Mouse (Mus musculus) c-Kit-negative CD71-positive TER-119-positive erythroid progenitor cells, embryonic 14.5 days (primary cell): Measurements from ENCODE around the gene Epha3.

Source experiments
- DNase-seq: peaks from one replicate; pipeline ENCODE4 v3.0.0-alpha.2; 2013; ENCODE audit warnings: low read depth, low spot score

Gene Epha3

DNA sequence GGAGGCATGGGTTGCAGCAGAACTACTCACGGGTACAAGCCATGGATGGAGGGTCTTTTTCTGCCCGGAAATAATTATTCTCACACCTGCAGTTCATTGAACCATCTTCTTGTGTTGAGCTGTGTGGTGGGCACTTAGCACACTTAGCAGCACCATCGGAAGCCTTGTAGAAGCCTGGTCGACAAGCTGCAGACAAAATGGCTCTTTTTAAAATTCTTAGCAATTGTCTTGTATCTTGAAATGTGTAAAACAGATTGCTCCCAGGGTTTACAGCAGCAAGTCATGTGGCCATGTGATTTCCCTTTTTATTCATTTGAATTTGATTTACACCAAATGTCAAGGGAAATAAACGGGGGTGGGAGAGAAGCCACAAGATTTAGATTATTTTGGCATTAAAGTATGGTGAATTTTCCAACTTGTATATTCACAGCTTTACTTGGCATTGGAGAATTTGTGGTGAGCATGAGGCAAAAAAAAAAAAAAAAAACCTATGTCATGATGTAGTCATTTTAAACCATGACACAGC lies 210.5 kb downstream of the Epha3 start:
- no peak for DNase-seq

DNA sequence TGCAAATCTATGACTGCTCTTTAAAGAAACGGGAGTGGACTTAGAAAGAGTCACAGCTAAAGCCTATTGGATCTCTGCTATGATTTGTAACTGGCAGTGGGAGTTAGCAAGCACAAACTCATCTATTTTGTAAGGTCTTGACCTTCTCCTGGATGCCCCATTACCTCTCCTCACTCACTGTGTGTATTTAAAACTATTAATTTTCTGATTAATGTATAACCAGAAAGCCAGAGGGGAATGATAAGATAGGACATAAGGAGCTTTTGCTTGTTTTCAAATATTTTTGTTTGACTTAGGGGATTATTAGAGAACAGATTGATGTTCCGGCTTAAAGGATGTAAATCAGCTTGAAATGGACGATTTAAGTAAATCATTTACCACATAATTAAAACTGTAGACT lies 213.2 kb downstream of the Epha3 start:
- no peak for DNase-seq

- no peak for DNase-seq
These were observed 217.4 kb downstream of the Epha3 start for GRCm38 (mm10) chr16:63646577-63646976.

- DNase-seq, result no peak
These were observed 221.3 kb downstream of the Epha3 start for GRCm38 (mm10) chr16:63642641-63643040.

DNA sequence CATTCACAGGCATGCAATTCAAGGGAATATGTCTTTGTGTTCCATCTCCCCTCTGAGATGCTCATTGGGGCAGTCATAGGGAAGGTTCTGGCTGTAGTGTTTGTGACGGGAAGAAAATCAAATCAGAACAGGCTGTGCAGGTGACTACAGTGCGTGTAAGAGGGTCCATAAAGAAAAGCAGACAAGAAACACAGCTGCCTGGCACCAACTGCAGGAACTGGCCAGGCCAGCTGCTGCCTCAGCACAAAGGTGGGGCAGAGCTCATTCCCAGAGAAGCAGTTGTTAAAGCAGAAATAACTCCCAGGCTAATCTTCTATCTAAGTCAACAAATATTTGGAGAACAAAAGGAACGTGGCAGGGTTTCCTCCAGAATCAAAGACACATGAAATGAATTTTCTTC lies 222.4 kb downstream of the Epha3 start:
- no peak for DNase-seq

DNA sequence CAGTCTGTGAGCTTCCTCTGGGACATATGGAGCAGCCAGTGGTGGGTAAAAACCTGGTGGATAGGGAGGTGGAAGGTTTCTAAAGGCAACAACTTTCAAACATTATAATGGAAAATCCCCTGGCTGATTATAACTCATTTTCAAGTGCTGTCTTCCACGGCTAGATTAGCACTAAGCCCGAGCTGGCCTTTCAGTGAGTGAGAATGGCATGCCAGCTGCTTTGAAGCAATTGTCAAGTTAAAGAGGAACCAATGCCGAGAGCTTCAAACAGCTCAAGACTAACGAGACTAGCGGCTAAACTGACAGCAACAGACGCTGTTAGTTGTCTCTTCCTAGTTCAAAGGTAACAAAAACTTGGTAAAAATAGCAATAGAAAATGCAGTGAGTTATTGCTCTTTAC lies 225.3 kb downstream of the Epha3 start:
- no peak for DNase-seq

DNA sequence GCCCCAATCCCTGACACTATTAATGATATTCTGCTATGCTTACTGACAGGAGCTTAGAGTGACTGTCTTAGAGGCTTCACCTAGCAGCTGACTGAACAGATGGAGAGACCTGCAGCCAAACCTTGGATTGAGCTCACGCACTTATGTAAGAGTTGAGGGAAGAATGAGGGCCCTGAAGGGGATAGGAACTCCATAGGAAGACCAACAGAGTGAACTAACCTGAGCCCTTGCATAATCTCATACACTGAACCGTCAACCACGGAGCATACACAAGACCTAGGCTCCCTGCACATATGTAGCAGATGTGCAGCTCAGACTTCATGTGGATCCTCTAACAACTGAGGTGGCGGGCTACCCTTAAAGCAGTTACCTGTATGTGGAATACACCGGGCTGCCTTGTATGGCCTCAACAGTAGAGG lies 230.2 kb downstream of the Epha3 start:
- DNase-seq, result no peak

- no peak for DNase-seq
These were observed 238.7 kb downstream of the Epha3 start for GRCm38 (mm10) chr16:63625229-63625628.

DNA sequence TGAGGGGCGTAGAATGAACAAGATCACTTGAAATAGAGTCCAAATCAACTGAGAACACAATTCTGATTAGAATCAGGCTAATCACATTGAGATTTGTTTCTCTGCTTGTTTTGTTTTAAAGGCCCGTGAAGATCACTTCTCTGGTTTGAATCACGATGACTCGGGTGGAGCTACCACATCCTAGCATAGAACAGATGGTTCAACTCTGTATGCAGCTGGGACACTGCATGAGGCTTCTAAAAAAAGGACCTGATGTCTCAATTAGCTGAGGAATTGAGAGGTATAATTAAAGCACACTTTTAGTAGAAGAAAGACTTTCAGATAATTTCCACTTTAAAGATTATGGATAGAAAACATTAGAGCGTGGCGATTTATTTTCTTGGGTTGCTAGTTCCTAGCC lies 242.1 kb downstream of the Epha3 start:
- DNase-seq, result no peak

DNA sequence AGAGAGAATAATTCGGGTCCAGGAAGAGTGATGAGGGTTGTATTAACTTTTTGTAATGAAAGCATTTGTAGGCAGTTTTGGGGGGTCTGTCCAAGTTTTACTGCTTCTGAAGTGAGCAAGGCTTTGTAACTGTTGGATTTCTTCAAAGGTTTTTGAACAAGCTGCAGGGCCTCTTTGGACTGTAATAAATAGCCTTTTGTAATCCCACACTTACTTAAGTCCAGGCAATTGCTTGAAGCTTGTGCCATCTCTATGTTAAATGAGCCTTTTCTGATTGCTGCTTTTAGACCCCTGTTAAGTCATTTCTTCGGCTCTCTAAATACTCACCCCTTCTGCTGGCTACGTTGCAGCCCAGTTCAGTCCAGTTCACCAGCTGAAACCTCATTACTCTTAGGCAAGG lies 248.6 kb downstream of the Epha3 start:
- no peak for DNase-seq

DNA sequence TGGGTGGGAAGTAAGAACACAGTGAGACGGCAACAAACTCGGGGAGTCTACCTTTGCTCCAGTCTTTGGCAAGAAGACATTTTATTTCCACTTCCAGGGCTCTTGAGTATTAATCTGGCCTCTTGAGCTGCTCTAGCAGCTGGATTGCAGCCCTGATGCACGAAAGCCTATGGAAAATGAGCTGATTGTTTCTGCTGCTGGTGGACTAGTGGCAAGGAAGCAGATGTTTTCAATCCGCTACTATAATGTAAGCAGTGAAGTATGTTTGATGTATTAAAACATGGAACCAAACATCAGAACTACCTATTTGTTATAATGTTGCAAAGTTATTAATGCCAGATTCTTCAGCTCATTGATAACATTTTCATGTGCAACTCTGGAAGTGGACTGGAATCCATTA lies 251.0 kb downstream of the Epha3 start:
- DNase-seq, result no peak

GRCm38 (mm10) chr16:63600229-63600628 lies 263.7 kb downstream of the Epha3 start:
- no peak for DNase-seq

DNA sequence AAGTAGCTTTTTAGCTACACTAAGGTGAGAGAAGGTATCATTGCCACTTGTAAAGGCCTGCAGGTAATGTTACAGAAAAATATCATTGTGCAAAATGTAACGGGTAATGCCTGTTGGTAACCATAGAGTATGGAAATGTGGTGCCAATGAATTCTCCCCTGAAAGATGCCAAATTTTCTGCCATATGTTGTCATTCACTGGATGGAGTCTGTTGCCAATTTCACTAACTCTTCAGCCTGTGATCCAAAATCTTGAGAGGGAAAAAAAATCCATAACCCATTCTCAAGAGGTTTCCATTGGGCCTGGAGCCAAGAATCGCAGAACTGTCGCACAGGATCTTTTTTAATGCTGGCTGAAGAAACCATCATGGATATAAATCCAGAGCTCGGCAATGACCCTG lies 269.3 kb downstream of the Epha3 start:
- DNase-seq, result no peak

DNA sequence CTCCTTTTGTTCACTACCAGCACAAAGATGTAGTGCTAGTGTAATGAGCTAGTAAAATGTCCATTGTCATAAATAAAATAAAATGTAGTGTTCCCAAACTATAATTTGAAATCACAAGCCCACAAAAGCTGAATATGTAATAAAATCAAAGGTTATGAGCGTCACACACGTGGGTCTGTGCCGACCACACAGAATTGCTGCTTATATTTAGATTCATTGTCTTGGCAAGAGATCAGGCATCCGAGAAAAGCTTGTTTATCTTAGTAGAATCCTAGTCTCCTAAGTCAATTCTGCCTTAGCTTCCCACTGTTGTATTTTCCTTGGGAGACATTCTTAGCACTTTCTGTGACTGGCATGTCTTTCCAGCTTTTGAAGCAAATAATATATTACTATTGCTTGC lies 294.2 kb downstream of the Epha3 start:
- DNase-seq, result no peak

GRCm38 (mm10) chr16:63566106-63566836 lies 297.7 kb downstream of the Epha3 start:
- no peak for DNase-seq

DNA sequence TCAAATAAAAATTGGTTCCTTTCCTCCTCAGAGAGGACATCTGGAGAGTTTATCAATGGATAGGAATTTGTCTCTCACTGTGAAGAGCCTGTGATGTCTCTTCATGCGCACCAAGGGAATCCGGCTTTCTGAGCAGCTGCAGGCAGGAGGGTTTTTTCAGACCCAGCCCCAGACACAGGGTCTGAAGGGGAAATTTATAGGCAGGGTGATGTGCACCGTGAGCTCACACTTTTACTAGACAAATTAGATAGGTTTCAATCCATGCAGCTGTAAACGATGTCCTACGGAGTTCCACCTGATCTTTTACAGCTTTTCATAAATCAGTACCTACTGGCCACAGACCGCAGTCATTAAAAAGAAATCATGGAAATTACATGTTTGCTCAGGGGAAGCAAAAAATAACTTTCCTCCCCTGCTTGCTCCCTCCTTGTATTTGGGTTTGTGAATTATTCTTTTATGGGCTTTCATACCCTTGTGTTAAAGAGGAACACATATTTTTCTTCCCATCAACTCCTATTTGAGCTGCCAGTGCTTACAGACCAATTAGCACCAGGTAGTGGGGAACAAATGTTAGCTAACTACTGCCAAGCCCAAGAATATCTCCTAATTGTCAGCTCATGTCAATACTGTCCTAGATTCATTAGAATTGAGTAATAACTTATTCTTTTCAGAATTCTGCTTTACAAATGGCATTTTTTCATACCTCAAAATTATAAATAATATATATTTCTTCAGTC lies 307.4 kb downstream of the Epha3 start:
- no peak for DNase-seq

- no peak for DNase-seq
These were observed 311.4 kb downstream of the Epha3 start for GRCm38 (mm10) chr16:63552531-63552930.

- no peak for DNase-seq
These were observed 324.5 kb downstream of the Epha3 start for GRCm38 (mm10) chr16:63539489-63539888.

DNA sequence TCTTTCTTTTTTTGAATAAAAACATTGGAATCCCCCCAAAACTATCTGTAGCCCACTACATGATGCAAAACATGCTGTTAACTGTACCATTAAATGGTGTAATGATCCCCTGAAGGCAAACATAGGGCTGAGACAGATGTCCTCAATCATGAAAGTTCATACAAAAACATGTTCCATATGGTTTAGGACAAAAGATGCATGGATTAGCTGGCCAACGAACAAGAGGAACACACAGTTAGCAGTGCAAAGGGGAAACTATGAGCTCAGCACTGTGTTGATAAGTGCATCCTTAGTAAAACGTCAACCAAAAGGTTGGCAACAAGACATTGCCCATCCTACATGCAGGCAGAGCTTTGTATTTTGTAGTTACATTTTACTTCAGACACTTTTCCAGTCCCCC lies 335.2 kb downstream of the Epha3 start:
- DNase-seq, result no peak

GRCm38 (mm10) chr16:63517636-63518035 lies 346.3 kb downstream of the Epha3 start:
- DNase-seq, result no peak

- DNase-seq, result no peak
These were observed 353.9 kb downstream of the Epha3 start for GRCm38 (mm10) chr16:63510069-63510468.

- no peak for DNase-seq
These were observed 357.5 kb downstream of the Epha3 start for GRCm38 (mm10) chr16:63506437-63506836.

DNA sequence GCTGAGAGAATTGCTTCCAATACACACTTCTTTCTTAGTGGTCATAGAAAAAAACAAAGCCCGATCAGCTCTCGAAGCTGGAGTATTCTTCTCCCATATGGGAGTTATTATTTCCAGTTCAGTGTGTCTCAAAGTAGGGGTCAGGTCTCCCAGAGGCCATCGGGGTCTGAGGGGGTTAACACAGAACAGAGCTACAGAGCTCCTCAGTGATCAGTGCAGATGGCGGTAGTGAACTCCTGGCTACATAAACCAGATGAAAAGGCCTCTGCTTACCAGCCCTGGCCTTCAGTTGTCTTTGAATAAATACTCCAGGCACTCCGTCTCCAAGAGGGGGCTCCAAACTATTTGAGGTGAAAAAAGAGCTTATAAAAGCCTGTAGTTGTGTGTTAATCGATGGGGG lies 362.5 kb downstream of the Epha3 start:
- DNase-seq, result no peak
